ENCODE assay signal across 9 mouse cellular contexts in genomic region chr2:120652256-120652924, GRCm38 (mm10). TPM values are rescaled to one million over a fixed set of nuclear protein-coding genes. Genes with fewer than 3 reads are reported as not detected.
A peak's percentile ranks its signal among the peaks of the same experiment; 100 is the strongest.
DNase-seq lines count a peak whose midpoint lies in the region; ATAC-seq and TF ChIP-seq lines count a peak whose summit lies in the region.
"Had no signal": no experiment of that assay in that cellular context is flagged by ENCODE, and none has a peak within 500 bp of the region (broad histone marks: within the 10 kb centered on the region; RNA-seq: fewer than 3 reads in every experiment).

No protein-coding gene starts in this region.

- H3K4me2 ChIP-seq in heart, embryonic 13.5 days: no peak overlapping the region
- no peak overlapping the region for H3K4me2 ChIP-seq in limb, embryonic 13.5 days (replicated peaks)
- no peak overlapping the region for H3K4me2 ChIP-seq in CH12.LX (ENCODE audit: insufficient read depth, low read depth, poor library complexity, severe bottlenecking)
- no peak overlapping the region for H3K4me2 ChIP-seq in liver, embryonic 11.5 days

- no peaks in the 10 kb centered on the region for H3K36me3 ChIP-seq in heart, embryonic 13.5 days
- H3K36me3 ChIP-seq in limb, embryonic 13.5 days: no peaks in the 10 kb centered on the region
- no peaks in the 10 kb centered on the region for H3K36me3 ChIP-seq in limb, embryonic 10.5 days
- no peaks in the 10 kb centered on the region for H3K36me3 ChIP-seq in CH12.LX (replicated peaks in 1 of 2; ENCODE audit: control insufficient read depth in 1 of 2, insufficient read depth in 1 of 2, low read length in 1 of 2)
- H3K36me3 ChIP-seq in liver, embryonic 11.5 days (ENCODE audit: control insufficient read depth, insufficient read depth, low read length): no peaks in the 10 kb centered on the region

- H3K9ac ChIP-seq in heart, embryonic 13.5 days: no peak overlapping the region
- H3K9ac ChIP-seq in limb, embryonic 13.5 days: no peak overlapping the region
- H3K9ac ChIP-seq in CH12.LX (ENCODE audit: insufficient read depth, low read depth): no peak overlapping the region
- no peak overlapping the region for H3K9ac ChIP-seq in liver, embryonic 11.5 days (ENCODE audit: low read depth, low read length)

- WGBS in heart, embryonic 13.5 days: 47% methylated on average over 7 of the region's 7 CpGs
- WGBS in limb, embryonic 13.5 days: 74% methylated on average over 7 of the region's 7 CpGs
- WGBS in limb, embryonic 10.5 days: 87% methylated on average over 7 of the region's 7 CpGs
- WGBS in liver, embryonic 11.5 days: 62% methylated on average over 7 of the region's 7 CpGs

- TF ChIP-seq EP300 in CH12.LX (IDR thresholded peaks at IDR 0.05; ENCODE audit: low read length): peak; percentile 50; the same call in 1 of the 2 replicates

- no peak for TF ChIP-seq RAD21 in CH12.LX (IDR thresholded peaks at IDR 0.05; ENCODE audit: low read depth, low read length)

- no peaks in the 10 kb centered on the region for H3K27me3 ChIP-seq in heart, embryonic 13.5 days (replicated peaks)
- H3K27me3 ChIP-seq in limb, embryonic 13.5 days: no peaks in the 10 kb centered on the region
- no peaks in the 10 kb centered on the region for H3K27me3 ChIP-seq in limb, embryonic 10.5 days (ENCODE audit: low read depth, poor library complexity, severe bottlenecking)
- H3K27me3 ChIP-seq in CH12.LX (replicated peaks): no peaks in the 10 kb centered on the region
- no peaks in the 10 kb centered on the region for H3K27me3 ChIP-seq in liver, embryonic 11.5 days (replicated peaks; ENCODE audit: control insufficient read depth, insufficient read depth, low read length)

- peaks cover 12% of the 10 kb centered on the region for H3K4me1 ChIP-seq in heart, embryonic 13.5 days
- H3K4me1 ChIP-seq in limb, embryonic 13.5 days: 0 out of 2 replicates have a peak, but pooled peaks cover 7% of the 10 kb centered on the region
- H3K4me1 ChIP-seq in limb, embryonic 10.5 days: no peaks in the 10 kb centered on the region
- peaks cover 10 to 11% of the 10 kb centered on the region in 2 experiments; a peak in 3 of 4 replicates for H3K4me1 ChIP-seq in CH12.LX (ENCODE audit: control insufficient read depth in 1 of 2, insufficient read depth in 2 of 2)
- H3K4me1 ChIP-seq in liver, embryonic 11.5 days (replicated peaks; ENCODE audit: control insufficient read depth, insufficient read depth, low read length): peaks cover 17% of the 10 kb centered on the region

- no peak for DNase-seq in heart, postnatal 4 days
- DNase-seq in limb, embryonic 10.5 days (ENCODE audit: low spot score): no peak
- DNase-seq in CH12.LX (ENCODE audit: extremely low read depth): no peak
- DNase-seq in liver, embryonic 11.5 days (ENCODE audit: low spot score): no peak
- no peak for DNase-seq in cerebellum, adult 11-12 months
- DNase-seq: gastrocnemius, postnatal 14 days had no signal

- dilution Hi-C loops in CH12.LX (cut with MboI; ENCODE audit: extremely low pct_ligation_motif_present, extremely low pct_unique_long_range_greater_than_20kb, low sequenced_read_pairs): no loop called here

- no peaks in the 10 kb centered on the region for H3K9me3 ChIP-seq in heart, embryonic 13.5 days
- H3K9me3 ChIP-seq in limb, embryonic 13.5 days: no peaks in the 10 kb centered on the region
- H3K9me3 ChIP-seq in limb, embryonic 10.5 days (replicated peaks): no peaks in the 10 kb centered on the region
- peaks cover 2% of the 10 kb centered on the region for H3K9me3 ChIP-seq in CH12.LX (replicated peaks; ENCODE audit: low read length)
- H3K9me3 ChIP-seq in liver, embryonic 11.5 days (ENCODE audit: control insufficient read depth, low read length): no peaks in the 10 kb centered on the region

- H3K79me2 ChIP-seq in CH12.LX (replicated peaks; ENCODE audit: control insufficient read depth, extremely low read depth, insufficient read depth, poor library complexity, severe bottlenecking): no peaks in the 10 kb centered on the region

- peak overlapping the region; percentile 36; the same call in 1 of the 2 replicates for H3K27ac ChIP-seq in heart, embryonic 13.5 days (replicated peaks)
- H3K27ac ChIP-seq in limb, embryonic 13.5 days: 0 out of 2 replicates have a peak overlapping the region, but pooled peaks have one; percentile 29
- no peak overlapping the region for H3K27ac ChIP-seq in limb, embryonic 10.5 days
- H3K27ac ChIP-seq in CH12.LX (ENCODE audit: insufficient read depth, low read depth): no peak overlapping the region
- 0 out of 2 replicates have a peak overlapping the region, but pooled peaks have one; percentile 3 for H3K27ac ChIP-seq in liver, embryonic 11.5 days (ENCODE audit: low read depth, low read length)

- TF ChIP-seq POLR2A in CH12.LX (IDR thresholded peaks at IDR 0.05; ENCODE audit: low read depth, low read length): no peak

- in situ Hi-C loops in CH12.LX (cut with MboI; ENCODE audit: low pct_ligation_motif_present, low pct_unique_long_range_greater_than_20kb, low sequenced_read_pairs): no loop called here

- no peak for ATAC-seq in heart, embryonic 13.5 days (ENCODE audit: extremely low read depth, insufficient number of reproducible peaks, low FRiP score, low TSS enrichment)
- peak; percentile 59 for ATAC-seq in limb, embryonic 13.5 days (ENCODE audit: low FRiP score, low read depth)
- ATAC-seq in liver, embryonic 11.5 days (replicated peaks; ENCODE audit: low FRiP score): no peak
- no peak for ATAC-seq in megakaryocyte-erythroid progenitor cell, adult 5-6 weeks (replicated peaks; ENCODE audit: low FRiP score, low TSS enrichment, poor library complexity, severe bottlenecking)

- H3K4me3 ChIP-seq in heart, embryonic 13.5 days: no peak overlapping the region
- H3K4me3 ChIP-seq in limb, embryonic 13.5 days: no peak overlapping the region
- H3K4me3 ChIP-seq in limb, embryonic 10.5 days: no peak overlapping the region
- no peak overlapping the region for H3K4me3 ChIP-seq in CH12.LX (replicated peaks in 1 of 3; ENCODE audit: low read depth in 2 of 3, low read length in 2 of 3, poor library complexity in 1 of 3)
- H3K4me3 ChIP-seq in liver, embryonic 11.5 days (ENCODE audit: low read depth, low read length): no peak overlapping the region

- TF ChIP-seq CTCF in CH12.LX (conservative IDR thresholded peaks at IDR 0.05 in 1 of 2, IDR thresholded peaks at IDR 0.05 in 1 of 2; ENCODE audit: low read depth in 2 of 2, low read length in 2 of 2): no peak

TF ChIP-seq in CH12.LX, 34 proteins besides CTCF, POLR2A, EP300 and RAD21 (continues in another document):
- no peak for TF ChIP-seq ELF1 (IDR thresholded peaks at IDR 0.05; ENCODE audit: low read depth, low read length)
- TF ChIP-seq MAZ (IDR thresholded peaks at IDR 0.05; ENCODE audit: low read depth, low read length): no peak
- no peak for TF ChIP-seq USF2 (conservative IDR thresholded peaks at IDR 0.05; ENCODE audit: low read depth, low read length)
- no peak for TF ChIP-seq E2F4 (IDR thresholded peaks at IDR 0.05; ENCODE audit: insufficient replicate concordance, low read depth, low read length)
- TF ChIP-seq UBTF (IDR thresholded peaks at IDR 0.05; ENCODE audit: low read depth, low read length): no peak
- TF ChIP-seq MYC (IDR thresholded peaks at IDR 0.05; ENCODE audit: low read depth, low read length): 0 out of 2 replicates have a peak, but pooled peaks have one; percentile 31
- no peak for TF ChIP-seq CHD1 (IDR thresholded peaks at IDR 0.05; ENCODE audit: low read depth, low read length)
- TF ChIP-seq POLR2AphosphoS2 (IDR thresholded peaks at IDR 0.05; ENCODE audit: low read depth, low read length): no peak
- no peak for TF ChIP-seq SMC3 (IDR thresholded peaks at IDR 0.05; ENCODE audit: low read depth, low read length)
- TF ChIP-seq IRF4 (IDR thresholded peaks at IDR 0.05; ENCODE audit: low read depth, low read length): no peak

RNA-seq across cellular contexts. Expression of gene Stard9, which starts 23.5 kb away (rescaled TPM):
- 2.4 and 2.8 TPM in 2 replicates for polyA plus RNA-seq in heart, embryonic 13.5 days (2015; fragmentation: Nextera tagmentation; extraction: Ambion mirVana)
- total RNA-seq in heart, postnatal 4 days (2021): 10 to 100 TPM; 15.3 to 16.3 TPM
- 5.6 and 5.8 TPM in 2 replicates for polyA plus RNA-seq in limb, embryonic 13.5 days (2015; fragmentation: Nextera tagmentation; extraction: Ambion mirVana)
- 2.2 and 3.1 TPM in 2 replicates for polyA plus RNA-seq in limb, embryonic 10.5 days (2016; fragmentation: Nextera tagmentation; extraction: Ambion mirVana)
- 0.67 and 0.81 TPM in 2 replicates for total RNA-seq in CH12.LX (2012; rRNA removed)
- 0.16 and 0.23 TPM in 2 replicates for total RNA-seq in CH12.LX (2014; rRNA removed)
- polyA plus RNA-seq in CH12.LX (2012; ENCODE audit: insufficient read length, low read depth): 0.76 and 1.1 TPM in 2 replicates
- polyA plus RNA-seq in liver, embryonic 11.5 days (2014; fragmentation: Nextera tagmentation; extraction: Ambion mirVana): 3.0 and 3.5 TPM in 2 replicates
- total RNA-seq in megakaryocyte-erythroid progenitor cell, adult 5-6 weeks (2014; fragmentation: Nextera tagmentation): 0.07 and 0.59 TPM in 2 replicates
- 0.19 and 0.61 TPM in 2 replicates for total RNA-seq in megakaryocyte-erythroid progenitor cell, adult 5-6 weeks (2017)

RNA-seq across cellular contexts. Expression of gene Lrrc57, which starts 43.1 kb away (rescaled TPM):
- polyA plus RNA-seq in heart, embryonic 13.5 days (2015; fragmentation: Nextera tagmentation; extraction: Ambion mirVana): 19.5 and 21.0 TPM in 2 replicates
- total RNA-seq in heart, postnatal 4 days (2021): 10 to 100 TPM; 13.7 to 14.0 TPM
- 26.3 and 27.9 TPM in 2 replicates for polyA plus RNA-seq in limb, embryonic 13.5 days (2015; fragmentation: Nextera tagmentation; extraction: Ambion mirVana)
- 24.7 and 31.0 TPM in 2 replicates for polyA plus RNA-seq in limb, embryonic 10.5 days (2016; fragmentation: Nextera tagmentation; extraction: Ambion mirVana)
- total RNA-seq in CH12.LX (2012; rRNA removed): 8.9 and 9.1 TPM in 2 replicates
- total RNA-seq in CH12.LX (2014; rRNA removed): 15.6 and 18.8 TPM in 2 replicates
- polyA plus RNA-seq in CH12.LX (2012; ENCODE audit: insufficient read length, low read depth): 10.3 and 10.5 TPM in 2 replicates
- 17.2 and 24.2 TPM in 2 replicates for polyA plus RNA-seq in liver, embryonic 11.5 days (2014; fragmentation: Nextera tagmentation; extraction: Ambion mirVana)
- total RNA-seq in megakaryocyte-erythroid progenitor cell, adult 5-6 weeks (2014; fragmentation: Nextera tagmentation): 8.1 and 13.7 TPM in 2 replicates
- 14.1 and 27.4 TPM in 2 replicates for total RNA-seq in megakaryocyte-erythroid progenitor cell, adult 5-6 weeks (2017)

RNA-seq across cellular contexts. Expression of gene Haus2, which starts 43.2 kb away (rescaled TPM):
- 18.9 and 20.2 TPM in 2 replicates for polyA plus RNA-seq in heart, embryonic 13.5 days (2015; fragmentation: Nextera tagmentation; extraction: Ambion mirVana)
- 10 to 100 TPM; 15.7 to 16.0 TPM for total RNA-seq in heart, postnatal 4 days (2021)
- 26.4 and 27.1 TPM in 2 replicates for polyA plus RNA-seq in limb, embryonic 13.5 days (2015; fragmentation: Nextera tagmentation; extraction: Ambion mirVana)
- polyA plus RNA-seq in limb, embryonic 10.5 days (2016; fragmentation: Nextera tagmentation; extraction: Ambion mirVana): 34.5 and 35.9 TPM in 2 replicates
- total RNA-seq in CH12.LX (2012; rRNA removed) (12.8 and 15.4 TPM in 2 replicates), CH12.LX (2014; rRNA removed) (37.8 and 41.4 TPM in 2 replicates)
- 18.2 and 21.0 TPM in 2 replicates for polyA plus RNA-seq in CH12.LX (2012; ENCODE audit: insufficient read length, low read depth)
- 30.6 and 31.2 TPM in 2 replicates for polyA plus RNA-seq in liver, embryonic 11.5 days (2014; fragmentation: Nextera tagmentation; extraction: Ambion mirVana)
- 19.9 and 27.4 TPM in 2 replicates for total RNA-seq in megakaryocyte-erythroid progenitor cell, adult 5-6 weeks (2014; fragmentation: Nextera tagmentation)
- total RNA-seq in megakaryocyte-erythroid progenitor cell, adult 5-6 weeks (2017): 15.4 and 22.6 TPM in 2 replicates

Comparison
In these comparisons a context has a peak if more than half of its experiments do, and no peak if none do; other contexts are left out.
1. H3K27ac ChIP-seq: peak in heart, embryonic 13.5 days (single experiment), limb, embryonic 13.5 days (single experiment) and liver, embryonic 11.5 days (single experiment); none in limb, embryonic 10.5 days (single experiment) and CH12.LX (single experiment).